Mouse (Mus musculus) embryo, embryonic 11.5 days (tissue): ENCODE measurements at regions not wholly inside any gene's neighbourhood (a gene's known extent, or its start where the extent isn't known, plus 50 kb on each side); places are given as distances from the start of the nearest gene placed in this dataset.

Source experiments
- DNase-seq: peaks from one replicate; pipeline ENCODE4 v3.0.0-alpha.2; 2012; ENCODE audit warnings: low read depth, low spot score

DNA sequence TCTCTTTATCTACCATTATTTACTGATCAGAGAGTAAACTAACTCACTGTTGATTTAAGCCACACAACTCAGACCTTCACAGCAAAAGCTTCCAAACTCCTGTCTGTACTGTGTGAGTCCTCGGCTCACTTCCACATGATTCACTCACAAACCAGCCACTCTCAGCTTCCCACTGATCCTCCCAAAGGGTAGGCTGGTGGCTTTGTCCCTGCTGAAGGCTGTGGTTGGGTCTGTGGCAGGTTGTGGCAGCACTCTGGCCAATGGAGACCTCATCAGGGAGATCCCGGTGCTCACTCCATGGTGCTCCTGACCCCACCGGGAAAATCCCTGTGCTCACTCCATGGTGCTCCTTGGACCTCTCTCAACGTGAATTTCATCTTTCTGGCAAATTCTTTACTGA lies 170.1 kb downstream of the Gas1 start:
- no peak for DNase-seq

DNA sequence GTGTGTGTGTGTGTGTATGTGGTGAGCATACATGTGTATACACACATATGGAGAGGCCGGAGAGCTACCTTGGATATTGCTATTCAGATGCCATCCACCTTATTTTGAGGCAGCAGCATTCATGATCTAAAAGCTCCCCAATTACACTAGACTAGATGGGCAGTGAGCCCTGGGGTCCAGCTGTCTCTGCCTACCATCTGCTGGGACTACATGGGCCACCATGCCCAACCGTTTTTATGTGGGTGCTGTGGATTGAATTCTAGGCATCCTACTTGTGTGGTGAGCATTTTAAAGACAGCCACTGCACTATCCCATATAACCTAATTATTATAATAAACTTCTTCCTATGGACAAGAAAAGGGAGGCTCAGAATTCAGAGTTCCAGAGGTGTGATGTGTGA lies 172.6 kb downstream of the Gas1 start:
- no peak for DNase-seq

DNA sequence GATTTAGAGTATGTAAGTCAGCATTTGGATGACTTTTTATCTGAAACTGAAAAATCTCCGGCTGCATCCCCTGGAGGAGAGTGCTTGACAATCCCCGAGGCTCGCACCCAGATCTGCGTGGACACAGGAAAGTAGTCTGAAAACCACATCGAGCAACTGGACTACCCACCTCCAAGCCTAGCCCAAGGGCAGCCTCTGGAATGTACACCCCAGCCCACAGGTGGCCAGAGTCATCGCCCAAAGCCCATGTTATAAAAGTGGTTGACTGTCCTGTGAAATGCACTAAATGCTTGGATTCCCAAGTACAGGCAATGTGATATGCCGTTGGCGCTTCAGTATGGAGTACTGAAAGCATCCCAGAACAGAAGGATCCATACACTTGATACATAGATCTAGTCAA lies 175.1 kb downstream of the Gas1 start:
- DNase-seq, result no peak

DNA sequence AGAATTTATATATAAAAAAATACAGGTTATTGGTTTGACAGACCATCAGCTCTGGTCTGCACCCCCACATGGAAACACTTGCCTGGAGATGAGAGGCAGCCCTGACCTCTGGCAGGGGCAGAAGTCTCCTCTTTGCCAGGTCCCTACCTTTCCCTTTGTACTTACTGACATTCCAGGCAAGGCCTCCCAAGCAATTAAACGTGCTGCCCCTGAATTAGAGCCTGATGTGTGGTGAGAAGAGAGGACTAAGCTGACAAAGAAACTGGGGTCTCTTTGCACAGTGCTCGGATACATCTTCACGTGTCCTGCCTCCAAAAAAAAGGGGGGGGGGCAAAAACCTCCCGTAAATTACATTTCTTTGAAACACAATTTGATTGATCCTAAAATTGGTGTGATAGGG lies 175.5 kb downstream of the Gas1 start:
- DNase-seq, result no peak

GRCm38 (mm10) chr13:60000618-60001347 lies 176.4 kb downstream of the Gas1 start:
- no peak for DNase-seq

GRCm38 (mm10) chr13:59997431-59997830 lies 174.5 kb upstream of the Tut7 start:
- no peak for DNase-seq

- no peak for DNase-seq
These were observed 173.3 kb upstream of the Tut7 start for GRCm38 (mm10) chr13:59996146-59996814.

DNA sequence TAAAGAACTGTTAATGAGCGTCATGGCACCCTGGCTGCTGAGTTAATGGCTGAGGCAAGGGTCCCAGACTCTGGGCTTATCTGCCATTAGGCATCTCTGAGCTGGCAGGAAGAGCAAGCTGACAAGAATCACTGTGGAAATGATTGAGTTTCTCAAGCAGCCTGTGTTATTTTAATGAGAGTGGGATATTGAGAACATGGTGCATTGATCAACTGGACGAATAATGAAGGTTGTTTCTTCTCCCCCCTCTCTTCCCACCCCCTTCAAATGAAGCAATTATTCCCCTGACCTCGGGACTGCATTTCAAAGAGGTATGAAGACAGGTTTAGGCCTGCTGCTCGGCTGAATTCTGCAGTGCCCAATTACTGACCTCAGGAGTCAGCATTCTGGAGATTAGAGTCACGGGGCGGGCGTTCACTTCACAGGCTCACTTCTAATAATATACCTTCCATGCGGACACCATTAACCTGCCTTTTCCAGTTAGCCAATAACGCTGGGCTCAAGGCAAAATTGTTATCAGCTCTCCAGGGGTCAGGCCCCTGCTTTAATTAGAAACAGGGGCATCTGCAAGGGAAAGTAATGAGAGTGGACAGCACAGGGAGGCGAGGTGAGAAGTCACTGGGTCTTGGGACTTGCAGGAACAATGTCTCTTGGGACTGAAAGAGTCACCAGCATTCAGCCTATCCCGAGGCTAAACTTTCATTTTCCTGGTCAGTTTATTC lies 170.0 kb upstream of the Tut7 start:
- no peak for DNase-seq

DNA sequence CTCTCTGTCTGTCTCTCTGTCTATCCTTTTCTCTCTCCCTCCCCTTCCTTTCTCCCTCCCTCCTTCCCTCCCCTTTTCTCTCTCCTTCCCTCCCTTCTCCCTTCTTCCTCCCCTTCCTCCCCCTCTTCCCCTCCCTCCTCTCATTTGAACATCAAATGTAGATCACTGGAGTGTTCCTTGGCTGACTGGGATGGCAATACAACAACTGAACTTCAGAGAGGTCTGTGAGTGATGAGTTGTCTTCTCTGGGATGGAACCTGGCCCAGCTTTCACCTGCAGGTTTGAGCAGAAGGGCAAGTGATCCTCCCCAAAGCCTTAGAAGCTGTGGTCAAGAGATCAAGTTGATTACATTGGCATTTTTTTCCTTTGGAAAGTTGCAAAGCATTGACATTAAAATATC lies 169.4 kb upstream of the Tut7 start:
- DNase-seq, result no peak

- no peak for DNase-seq
These were observed 167.7 kb upstream of the Tut7 start for GRCm38 (mm10) chr13:59990402-59991280.

GRCm38 (mm10) chr13:59988393-59988965 lies 165.5 kb upstream of the Tut7 start:
- DNase-seq, result no peak

DNA sequence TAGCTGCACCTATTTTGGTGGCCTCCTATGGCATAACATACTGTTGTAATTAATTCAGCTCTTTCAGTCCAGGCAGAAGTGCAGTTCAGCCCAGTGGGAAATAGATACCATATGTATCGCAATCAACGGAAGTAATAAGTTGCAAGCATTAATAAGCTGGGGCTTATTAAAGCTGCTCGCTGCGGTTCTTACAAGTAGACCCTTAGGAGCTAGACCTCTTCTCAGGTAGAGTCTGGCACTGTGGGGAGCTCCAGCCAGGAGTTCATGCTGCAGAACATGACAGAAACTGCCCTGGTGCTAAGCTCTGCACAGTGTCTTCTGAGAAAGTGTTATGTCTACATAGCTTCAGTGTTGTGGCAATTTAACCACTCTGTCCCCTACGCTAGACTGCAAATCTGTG lies 153.5 kb upstream of the Tut7 start:
- no peak for DNase-seq

DNA sequence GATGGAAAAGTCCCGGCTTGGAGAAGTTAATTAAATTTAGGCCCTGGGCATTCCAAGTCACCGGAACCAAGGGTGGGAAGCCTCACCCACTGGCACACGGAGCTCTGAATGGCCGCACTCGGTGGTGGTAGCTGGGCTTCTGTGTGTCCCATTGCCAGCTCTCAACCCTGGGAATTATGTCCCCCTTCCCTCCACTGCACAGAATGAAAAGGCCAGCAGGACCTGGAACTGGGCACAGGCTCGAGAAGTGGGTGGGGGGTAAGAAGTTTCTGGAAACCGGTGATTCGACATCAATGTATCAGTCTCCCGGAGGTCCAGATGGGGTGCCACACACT lies 149.1 kb upstream of the Tut7 start:
- DNase-seq, result no peak

GRCm38 (mm10) chr13:59971231-59972092 lies 148.5 kb upstream of the Tut7 start:
- DNase-seq, result no peak

GRCm38 (mm10) chr13:59970430-59970829 lies 147.5 kb upstream of the Tut7 start:
- no peak for DNase-seq

- DNase-seq, result no peak
These were observed 146.5 kb upstream of the Tut7 start for GRCm38 (mm10) chr13:59969484-59969883.

DNA sequence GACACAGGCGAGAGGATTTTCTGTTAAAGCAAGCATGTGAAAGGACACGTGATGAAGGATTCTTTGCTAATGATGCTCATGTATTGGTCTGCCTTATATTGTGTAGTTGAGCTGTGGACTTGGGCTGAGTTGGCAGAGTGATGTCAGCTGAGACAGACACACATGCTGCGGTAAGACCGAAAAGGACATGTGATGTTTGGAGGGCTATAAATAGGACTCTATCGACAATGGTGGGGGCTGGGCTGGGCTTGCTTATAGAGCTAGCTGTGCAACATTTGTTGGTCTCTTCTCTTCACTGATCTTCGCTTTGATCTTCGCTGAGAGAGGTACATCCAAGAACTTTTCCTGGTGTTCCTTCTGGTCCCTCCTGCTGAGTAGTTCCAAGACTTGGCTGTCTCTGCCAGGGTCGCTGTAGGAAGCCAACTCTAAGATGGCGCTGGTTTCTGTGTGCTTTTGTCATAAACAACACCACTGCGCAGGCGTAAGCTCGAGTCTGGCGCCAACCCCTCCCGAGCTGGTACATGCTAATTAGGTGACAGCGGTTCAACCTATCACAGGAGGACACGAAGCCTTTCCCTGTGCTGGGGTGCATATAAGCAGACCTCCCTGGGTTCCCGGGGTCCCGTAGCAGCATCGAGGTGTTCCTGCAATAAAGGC lies 145.8 kb upstream of the Tut7 start:
- DNase-seq, result no peak

- no peak for DNase-seq
These were observed 143.7 kb upstream of the Tut7 start for GRCm38 (mm10) chr13:59966535-59967255.

- no peak for DNase-seq
These were observed 142.0 kb upstream of the Tut7 start for GRCm38 (mm10) chr13:59964981-59965380.
